Mouse (Mus musculus) cerebellum, adult 2 months (tissue): ENCODE results near the gene Dmap1. TPM values are rescaled to one million over a fixed set of nuclear protein-coding genes. Genes with fewer than 3 reads are reported as not detected.

Source experiments
- DNase-seq, 2 experiments: peaks; one replicate each; pipeline ENCODE4 v3.0.0; 2021
- H3K27ac ChIP-seq: fragments of 200-500 bp; 2 replicates; pipeline ENCODE4 v1.5.1; 2012; ENCODE audit warnings: low read length, control low read depth, inconsistent platforms; ENCODE audit not compliant: insufficient read depth
- H3K27me3 ChIP-seq: fragments of 200-500 bp; 2 replicates; pipeline ENCODE4 v1.6.1; 2012; ENCODE audit warnings: inconsistent platforms, mild to moderate bottlenecking, low read length, moderate library complexity; ENCODE audit not compliant: control insufficient read depth, insufficient read depth
- H3K4me1 ChIP-seq: fragments of 200-500 bp; 2 replicates; pipeline ENCODE4 v1.6.1; 2011; ENCODE audit warnings: low read length; ENCODE audit not compliant: control insufficient read depth, insufficient read depth
- H3K4me3 ChIP-seq: fragments of 200-500 bp; replicated peaks from 2 replicates; pipeline ENCODE3; 2011; ENCODE audit warnings: mild to moderate bottlenecking, low read depth, low read length, control low read depth; ENCODE audit not compliant: insufficient read depth
- CTCF ChIP-seq: fragments of 200-500 bp; IDR thresholded peaks from 2 replicates; pipeline ENCODE4 v1.5.1; 2011; ENCODE audit warnings: low read depth, mild to moderate bottlenecking, control low read depth, low read length, moderate library complexity, borderline replicate concordance; ENCODE audit not compliant: insufficient read depth
- POLR2A ChIP-seq: fragments of 200-500 bp; IDR thresholded peaks from 2 replicates; pipeline ENCODE4 v1.6.1; 2011; ENCODE audit warnings: low read length, control low read depth, borderline replicate concordance; ENCODE audit not compliant: insufficient read depth
- WGBS: fragments of 180-500 bp; shearing (Covaris S2); methylation state at CpG from one replicate; pipeline ENCODE4 v1.1.7; 2018; 5-methylcytosine and 5-hydroxymethylcytosine counted together
- polyA plus RNA-seq: library from polyadenylated mRNA; depleted of rRNA; stranded (reverse); fragments of >200 nt; gene quantifications from 2 replicates; pipeline ENCODE4 v1.2.3, GENCODE M21; 2012

The Dmap1 gene
- polyA plus RNA-seq, 1 experiment: 48.7 TPM

DNA sequence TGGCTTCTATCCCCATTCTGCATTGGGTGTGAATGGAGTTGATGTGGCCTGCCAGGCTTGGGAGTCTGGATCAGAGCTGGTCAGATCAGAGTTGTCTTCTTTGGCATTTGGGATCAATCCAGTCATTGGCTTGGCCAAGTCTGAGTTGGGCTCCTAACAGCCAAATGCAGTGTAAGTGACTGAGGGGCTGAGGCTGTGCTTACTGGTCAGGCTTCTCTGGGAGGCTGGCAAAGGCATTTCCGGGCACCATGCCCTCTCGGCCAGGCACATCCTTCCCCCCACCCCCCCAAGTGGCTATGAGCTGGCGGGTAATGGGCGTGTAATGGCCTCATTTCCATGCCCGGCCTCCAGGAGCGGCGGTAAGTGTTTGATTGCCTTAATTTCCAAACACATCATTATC, 16.5 kb downstream of the Dmap1 start:
- H3K4me3 ChIP-seq: no peak overlapping the region
- no peaks in the 10 kb centered on the region for H3K27me3 ChIP-seq
- H3K27ac ChIP-seq: no peak overlapping the region
- no peak for TF ChIP-seq POLR2A
- TF ChIP-seq CTCF: no peak
- WGBS: 13% methylated on average over 7 of the region's 7 CpGs
- H3K4me1 ChIP-seq: peaks cover 5% of the 10 kb centered on the region
- DNase-seq: peak; percentile 49 to 66

DNA sequence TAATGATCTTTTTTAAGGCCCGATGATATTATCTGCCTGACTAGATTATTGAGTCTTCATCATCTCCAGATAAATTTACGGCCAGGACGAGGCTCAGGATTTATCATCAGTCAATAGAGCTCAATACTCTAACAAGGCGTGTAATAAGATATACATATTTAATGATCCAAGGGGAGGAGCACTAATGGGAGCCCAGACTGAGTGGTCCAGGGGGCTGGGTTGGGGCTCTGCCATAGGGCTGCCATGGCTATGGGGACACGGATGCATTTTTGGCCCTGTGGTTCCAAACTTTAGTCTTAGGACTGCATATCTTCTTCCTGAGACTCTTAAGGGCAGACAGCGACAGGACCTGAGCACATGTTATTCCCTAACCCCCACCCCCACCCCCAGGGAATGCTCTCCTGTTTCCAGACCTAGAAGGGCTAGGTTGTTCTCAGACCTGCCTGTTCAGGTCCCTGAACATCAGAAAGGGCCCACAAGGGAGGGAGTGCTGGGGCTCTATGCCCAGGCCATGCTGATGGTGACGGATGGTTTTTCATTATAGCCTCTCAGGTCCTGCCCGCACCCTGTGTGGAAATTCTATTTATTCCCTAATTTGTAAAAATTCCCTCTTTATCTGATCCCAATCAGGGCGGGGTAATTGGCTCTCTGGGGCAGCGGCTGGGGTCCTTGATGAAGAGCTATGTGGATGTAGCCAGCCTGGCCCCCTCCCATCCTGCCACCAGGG, 17.5 kb downstream of the Dmap1 start:
- no peak overlapping the region for H3K27ac ChIP-seq
- 90% methylated on average over 10 of the region's 10 CpGs for WGBS

DNA sequence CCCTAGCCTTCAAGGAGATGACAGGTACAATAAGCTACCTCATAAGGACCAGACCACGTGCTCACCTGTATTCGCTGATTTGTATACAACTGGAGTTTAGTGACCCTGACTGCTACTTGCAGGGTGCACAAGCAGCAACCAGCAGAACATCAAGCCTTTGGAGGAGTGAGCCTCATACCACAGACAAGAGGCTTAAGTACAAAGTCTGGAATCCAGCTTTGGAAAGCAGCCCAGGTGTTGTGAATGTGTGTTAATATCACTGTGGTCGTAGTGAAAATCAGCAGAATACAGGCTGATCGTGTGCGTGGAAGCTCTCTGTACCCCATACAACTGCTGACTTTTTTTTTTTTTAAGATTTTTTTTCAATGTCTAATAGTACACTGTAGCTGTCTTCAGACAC, 22.1 kb downstream of the Dmap1 start:
- Histone ChIP-seq H3K4me3 (no peak overlapping the region), H3K4me1 (peaks cover 7% of the 10 kb centered on the region), H3K27me3 (no peaks in the 10 kb centered on the region), H3K27ac (no peak overlapping the region)
- DNase-seq: no peak
- TF ChIP-seq CTCF (no peak), POLR2A (no peak)
- WGBS: 96% methylated on average over 5 of the region's 5 CpGs

More for the DNA sequence above, 17.5 kb downstream of the Dmap1 start:
- Histone ChIP-seq H3K4me3 (no peak overlapping the region), H3K27me3 (no peaks in the 10 kb centered on the region), H3K4me1 (peaks cover 5% of the 10 kb centered on the region)
- no peak for TF ChIP-seq CTCF
- TF ChIP-seq POLR2A: no peak
- no peak for DNase-seq

DNA sequence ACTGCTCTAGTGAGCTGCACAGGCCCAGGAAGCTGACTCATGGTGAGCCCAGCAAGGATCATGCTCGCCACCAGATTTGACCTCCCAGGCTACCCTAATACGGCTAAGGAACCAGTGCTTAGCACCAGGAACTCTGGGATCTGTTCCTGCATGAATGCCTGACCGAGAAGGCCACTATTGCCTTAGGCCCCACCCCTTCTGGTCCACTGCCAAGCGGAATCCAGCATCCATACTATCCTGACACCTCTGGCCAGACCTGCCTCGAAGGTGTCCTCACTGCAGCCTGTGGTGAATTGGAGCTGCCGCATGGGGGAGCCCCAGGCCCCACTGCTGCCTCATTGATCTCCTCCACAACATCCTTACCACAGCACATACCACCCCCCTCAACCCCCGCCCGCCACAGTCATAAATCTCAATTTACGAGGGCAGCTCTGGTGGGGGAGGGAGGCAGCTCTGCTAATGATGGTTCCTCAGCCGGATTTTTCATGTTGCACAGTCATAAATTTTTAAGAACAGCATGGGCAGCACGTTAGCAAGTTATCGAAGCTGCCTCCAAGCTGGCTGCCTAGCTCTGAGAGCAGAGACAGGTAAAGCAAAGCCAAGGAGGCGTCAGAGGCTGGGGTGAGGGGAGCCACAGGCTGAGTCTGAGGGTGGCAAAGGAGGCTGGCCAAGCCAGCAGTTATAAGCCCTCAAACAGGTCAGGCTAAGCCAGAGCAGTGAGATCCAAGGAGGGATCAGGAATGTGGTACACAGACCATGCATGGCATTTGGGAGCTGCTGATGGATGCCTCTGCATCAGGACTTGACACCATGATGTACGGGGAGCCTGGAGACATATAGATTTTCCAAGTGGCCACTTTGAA, 23.3 kb downstream of the Dmap1 start:
- no peak for DNase-seq
- WGBS: 81% methylated on average over 14 of the region's 14 CpGs
- Histone ChIP-seq H3K4me3 (no peak overlapping the region), H3K4me1 (peaks cover 18% of the 10 kb centered on the region), H3K27me3 (no peaks in the 10 kb centered on the region), H3K27ac (no peak overlapping the region)
- TF ChIP-seq POLR2A: no peak
- TF ChIP-seq CTCF: no peak

DNA sequence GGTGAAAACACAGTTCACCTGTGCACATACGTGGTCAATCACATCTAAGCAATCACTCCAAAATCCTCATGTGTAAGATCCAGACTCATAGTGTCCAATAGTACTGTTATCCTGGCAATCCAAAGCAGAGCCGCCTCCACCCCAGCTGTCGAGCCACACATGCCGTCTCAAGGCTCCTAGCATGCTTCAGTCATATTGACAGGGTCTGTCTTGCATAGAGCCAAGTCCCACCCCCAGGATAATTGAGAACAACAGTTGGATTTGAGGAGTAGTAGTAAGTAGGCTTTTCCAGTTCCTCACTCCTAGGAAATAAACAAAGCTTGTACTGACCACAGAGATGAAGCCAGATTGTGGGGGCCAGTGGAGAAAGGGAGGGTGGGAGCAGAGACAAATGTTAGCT, 24.4 kb downstream of the Dmap1 start:
- Histone ChIP-seq H3K27ac (no peak overlapping the region), H3K4me3 (no peak overlapping the region), H3K27me3 (no peaks in the 10 kb centered on the region), H3K4me1 (peaks cover 18% of the 10 kb centered on the region)
- DNase-seq: no peak
- TF ChIP-seq CTCF (no peak), POLR2A (no peak)
- WGBS: 64% methylated on average over 4 of the region's 4 CpGs

DNA sequence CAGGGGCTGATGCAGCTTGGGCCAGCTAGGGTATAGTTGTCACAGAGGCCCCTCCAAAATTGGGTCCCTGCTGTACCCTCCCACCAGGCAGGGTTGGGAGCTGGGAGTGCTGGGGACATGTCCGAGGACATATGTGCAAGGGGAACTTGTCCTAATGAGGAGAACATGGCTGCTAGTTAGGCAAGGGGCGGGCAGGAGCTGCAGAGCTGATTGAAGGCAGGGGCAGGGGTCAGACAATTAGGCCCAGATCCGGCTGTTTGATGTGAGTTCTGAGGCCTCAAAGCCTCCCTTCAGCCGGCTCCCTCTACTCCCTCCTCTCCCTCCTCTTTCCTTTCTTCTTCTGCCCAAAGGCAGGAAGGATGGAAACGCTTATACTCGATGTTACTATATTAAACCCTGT, 25.1 kb downstream of the Dmap1 start:
- H3K27ac ChIP-seq: no peak overlapping the region
- WGBS: 75% methylated on average over 6 of the region's 6 CpGs

DNA sequence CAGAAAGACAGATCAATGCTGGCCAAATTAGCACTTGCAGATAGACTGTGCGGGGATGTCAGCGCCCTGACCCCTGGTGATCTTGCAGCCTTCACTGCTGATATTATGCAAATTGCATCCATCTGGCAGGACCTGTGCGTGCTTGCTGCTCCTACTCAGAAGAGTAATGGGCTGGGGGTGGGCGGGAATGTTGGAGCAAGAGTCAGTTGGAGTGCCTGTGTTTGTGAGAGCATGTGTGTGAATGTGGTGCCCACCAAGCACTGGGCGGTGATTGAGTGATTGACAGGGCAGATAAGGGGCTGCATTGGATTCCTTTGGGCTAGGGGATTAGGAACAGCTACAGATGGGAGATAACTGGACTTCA, 26.6 kb downstream of the Dmap1 start:
- no peak overlapping the region for H3K4me3 ChIP-seq
- 89% methylated on average over 5 of the region's 5 CpGs for WGBS
- TF ChIP-seq CTCF (no peak), POLR2A (no peak)
- peaks cover 25% of the 10 kb centered on the region for H3K4me1 ChIP-seq
- H3K27ac ChIP-seq: no peak overlapping the region
- no peaks in the 10 kb centered on the region for H3K27me3 ChIP-seq
- no peak for DNase-seq

More for the DNA sequence above, 25.1 kb downstream of the Dmap1 start:
- no peak for DNase-seq
- Histone ChIP-seq H3K4me1 (peaks cover 20% of the 10 kb centered on the region), H3K4me3 (no peak overlapping the region), H3K27me3 (no peaks in the 10 kb centered on the region)
- no peak for TF ChIP-seq POLR2A
- no peak for TF ChIP-seq CTCF
